Mouse (Mus musculus) megakaryocyte, embryonic 14.5 days (primary cell): ENCODE results near the gene Max. TPM values are rescaled to one million over a fixed set of nuclear protein-coding genes. Genes with fewer than 3 reads are reported as not detected.

Source experiments
- H3K27me3 ChIP-seq: replicated peaks from 2 replicates; pipeline ENCODE3; 2012; ENCODE audit warnings: inconsistent platforms
- H3K36me3 ChIP-seq: replicated peaks from 2 replicates; pipeline ENCODE3; 2012; ENCODE audit warnings: low read length, inconsistent platforms, mixed read lengths
- H3K4me1 ChIP-seq: 2 replicates; pipeline ENCODE4 v1.6.1; 2012; ENCODE audit warnings: inconsistent platforms
- H3K4me3 ChIP-seq: replicated peaks from 2 replicates; pipeline ENCODE3; 2012; ENCODE audit warnings: moderate library complexity, mild to moderate bottlenecking, inconsistent platforms
- H3K9me3 ChIP-seq: 2 replicates; pipeline ENCODE4 v1.6.1; 2012; ENCODE audit warnings: inconsistent platforms
- FLI1 ChIP-seq: IDR thresholded peaks from 2 replicates; pipeline ENCODE4 v1.6.1; 2012; ENCODE audit warnings: low read length, inconsistent platforms, mixed read lengths
- GATA1 ChIP-seq: IDR thresholded peaks from 3 replicates; pipeline ENCODE4 v1.6.1; 2012; ENCODE audit warnings: mixed read lengths, low read length, inconsistent platforms, borderline replicate concordance
- polyA plus RNA-seq: library from polyadenylated mRNA; stranded (reverse); fragments of >175 nt; gene quantifications from 2 replicates; pipeline ENCODE4 v1.2.3, GENCODE M21; 2012; ENCODE audit warnings: low replicate concordance; ENCODE audit not compliant: insufficient read depth

The Max gene
- polyA plus RNA-seq: 114 and 143 TPM in 2 replicates

DNA sequence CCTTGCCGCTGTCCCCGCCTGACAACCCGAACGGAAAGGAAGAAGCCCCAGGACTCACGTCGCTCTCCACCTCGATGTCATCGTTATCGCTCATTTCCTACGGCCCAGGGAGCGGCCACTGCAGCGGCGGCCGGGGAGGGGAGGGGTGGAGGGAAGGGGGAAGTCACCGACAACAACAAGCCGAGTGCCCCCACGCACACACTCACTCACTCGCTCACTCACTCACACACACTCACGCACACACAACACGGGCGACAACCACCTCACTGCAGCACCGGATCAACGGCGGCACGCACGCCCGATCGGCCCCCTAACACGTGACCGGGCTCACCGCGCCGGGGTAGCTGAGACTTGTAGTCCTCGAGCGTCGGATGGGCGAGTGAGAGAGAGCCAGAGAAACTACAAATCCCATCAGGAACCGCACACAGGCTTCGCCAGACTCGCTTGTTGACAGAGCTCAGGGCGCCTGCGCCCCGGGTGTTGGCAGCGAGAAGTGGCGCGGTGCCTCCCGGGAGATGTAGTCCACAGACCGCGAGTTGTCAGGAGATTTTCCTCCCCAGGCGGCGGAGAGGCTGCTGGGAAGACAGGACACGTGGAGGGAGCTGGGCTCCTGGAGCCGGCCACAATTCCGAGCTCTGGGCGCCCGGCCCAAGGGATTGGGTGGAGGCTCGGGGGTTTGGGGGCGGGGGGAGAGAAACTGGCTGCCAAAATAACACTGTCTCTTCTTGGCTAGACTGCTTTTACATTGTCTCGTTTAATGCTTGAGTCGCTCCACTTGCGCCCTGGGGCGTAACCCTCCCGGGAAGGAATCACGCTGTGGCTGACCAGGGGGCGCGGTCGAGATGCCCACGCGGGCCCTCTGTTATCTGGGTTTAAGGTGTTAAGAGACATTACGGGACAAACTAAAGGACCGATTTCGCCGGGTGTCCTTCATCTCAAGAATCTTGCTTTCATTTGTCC, at the start of gene Max:
Gene Max, minus strand, starts transcription at position 270 of the 960 bp plus-strand sequence.
- Histone ChIP-seq H3K4me3 (peak within 1 kb of the TSS; percentile 100), H3K36me3 (peaks cover 31% of the 10 kb centered on the region), H3K27me3 (no peaks in the 10 kb centered on the region), H3K9me3 (no peaks in the 10 kb centered on the region), H3K4me1 (peaks cover 69% of the 10 kb centered on the region)
- no peak for TF ChIP-seq GATA1

DNA sequence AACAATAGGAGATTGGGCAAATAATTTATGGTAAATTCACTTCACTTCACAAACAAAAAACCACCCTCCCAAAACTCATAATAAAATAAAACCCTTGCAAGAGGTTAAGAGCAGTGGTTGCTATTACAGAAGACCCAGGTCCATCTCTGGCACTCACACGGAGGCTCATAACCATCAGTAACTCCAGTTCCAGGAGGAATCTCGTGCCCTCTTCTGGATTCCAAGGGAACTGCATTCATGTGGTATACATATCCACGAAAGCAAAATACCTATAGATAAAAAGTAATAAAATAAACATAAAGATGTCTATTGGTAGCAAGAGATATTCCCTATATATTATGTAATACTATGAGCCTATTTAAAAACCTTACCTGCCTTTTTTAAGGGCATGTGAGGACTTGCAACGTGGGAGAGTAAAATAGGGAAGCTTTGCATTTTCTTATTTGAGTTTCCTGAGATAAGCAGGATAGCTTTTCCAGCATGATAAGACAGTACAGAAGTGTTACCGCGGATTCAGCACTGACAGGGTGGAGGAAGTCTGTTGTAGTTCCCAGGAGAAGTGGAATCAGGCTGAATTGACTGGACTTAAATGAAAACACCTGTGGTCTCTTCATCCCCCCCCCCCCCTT, 49.2 kb upstream of the Max start:
- no peak overlapping the region for H3K4me3 ChIP-seq
- peaks cover 6% of the 10 kb centered on the region; the same call in 1 of the 2 replicates for H3K9me3 ChIP-seq
- H3K36me3 ChIP-seq: peaks cover 13% of the 10 kb centered on the region
- TF ChIP-seq FLI1 (no peak), GATA1 (no peak)
- no peaks in the 10 kb centered on the region for H3K27me3 ChIP-seq
- H3K4me1 ChIP-seq: peaks cover 82% of the 10 kb centered on the region

DNA sequence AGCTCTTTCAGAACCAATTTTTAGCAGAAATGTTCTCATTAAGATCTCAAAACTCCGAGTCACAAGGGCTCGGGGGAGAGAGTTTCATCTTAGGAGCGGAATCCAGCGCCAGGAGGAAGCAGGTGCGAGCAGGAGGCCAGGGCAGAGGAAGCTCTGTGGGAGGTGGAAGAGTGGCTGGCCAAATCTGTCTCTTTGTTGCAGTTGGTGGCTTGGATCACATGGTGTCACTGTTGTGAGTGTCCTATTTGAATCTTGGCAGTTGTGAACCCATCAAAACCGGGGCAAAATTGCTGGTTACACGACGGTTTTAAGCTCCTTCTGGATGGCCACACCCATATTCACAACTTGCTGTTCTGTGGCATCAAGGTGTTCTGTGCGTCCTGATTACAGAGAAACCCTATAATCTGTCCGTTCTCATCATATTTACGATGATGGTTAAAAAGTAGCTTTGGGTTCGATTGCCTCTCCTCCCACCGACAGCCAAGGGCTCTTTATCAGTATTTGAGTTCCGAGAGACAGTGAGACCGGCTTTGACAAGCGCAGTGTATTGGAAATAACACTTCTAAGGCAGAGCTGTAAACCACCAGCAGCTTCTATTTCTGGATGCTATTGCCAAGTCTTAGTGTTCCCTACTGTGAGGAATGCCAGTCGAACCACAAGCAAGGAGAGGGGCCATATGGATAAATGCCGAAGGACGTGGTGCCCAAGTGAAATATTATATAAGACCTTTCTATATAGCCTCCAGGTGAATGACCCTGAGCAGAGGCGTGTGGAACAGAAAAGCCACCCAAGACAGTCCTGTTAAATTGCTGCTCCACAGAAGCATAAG, 47.4 kb upstream of the Max start:
- Histone ChIP-seq H3K27me3 (no peaks in the 10 kb centered on the region), H3K36me3 (peaks cover 7% of the 10 kb centered on the region), H3K4me3 (peak overlapping the region; percentile 69), H3K9me3 (no peaks in the 10 kb centered on the region), H3K4me1 (peaks cover 94% of the 10 kb centered on the region)
- TF ChIP-seq GATA1 (no peak), FLI1 (no peak)

- Histone ChIP-seq H3K9me3 (no peaks in the 10 kb centered on the region), H3K4me1 (peaks cover 98% of the 10 kb centered on the region), H3K27me3 (no peaks in the 10 kb centered on the region), H3K4me3 (no peak overlapping the region), H3K36me3 (no peaks in the 10 kb centered on the region)
- no peak for TF ChIP-seq FLI1
- no peak for TF ChIP-seq GATA1
These were observed 42.9 kb upstream of the Max start for GRCm38 (mm10) chr12:77004893-77005292.

- Histone ChIP-seq H3K9me3 (no peaks in the 10 kb centered on the region), H3K4me3 (peak overlapping the region; percentile 78), H3K36me3 (no peaks in the 10 kb centered on the region), H3K27me3 (no peaks in the 10 kb centered on the region), H3K4me1 (peaks cover 90% of the 10 kb centered on the region)
- TF ChIP-seq FLI1: no peak
- no peak for TF ChIP-seq GATA1
These were observed 40.7 kb upstream of the Max start for GRCm38 (mm10) chr12:77002551-77003228.

DNA sequence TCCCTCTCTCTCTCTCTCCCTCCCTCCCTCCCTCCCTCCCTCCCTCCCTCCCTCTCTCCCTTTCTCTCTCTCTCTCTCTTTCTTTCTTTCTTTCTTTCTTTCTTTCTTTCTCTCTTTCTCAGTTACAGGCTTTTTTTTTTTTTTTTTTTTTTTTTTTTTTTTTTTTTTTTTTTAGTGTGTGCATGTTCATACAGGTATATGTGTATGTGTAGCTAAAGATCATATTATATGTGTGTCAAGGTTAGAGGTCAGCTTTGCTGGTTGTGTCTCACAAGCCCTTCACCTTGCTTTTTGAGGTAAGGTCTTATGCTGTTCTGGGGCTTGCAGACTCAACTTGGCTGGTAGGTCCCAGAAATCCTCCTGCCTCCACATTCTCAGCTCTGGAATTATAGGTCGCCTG, 39.3 kb upstream of the Max start:
- no peaks in the 10 kb centered on the region for H3K36me3 ChIP-seq
- TF ChIP-seq GATA1 (no peak), FLI1 (no peak)
- peaks cover 77% of the 10 kb centered on the region for H3K4me1 ChIP-seq
- no peak overlapping the region for H3K4me3 ChIP-seq
- no peaks in the 10 kb centered on the region for H3K9me3 ChIP-seq
- no peaks in the 10 kb centered on the region for H3K27me3 ChIP-seq

GRCm38 (mm10) chr12:77000705-77001284, 38.8 kb upstream of the Max start:
- no peaks in the 10 kb centered on the region for H3K9me3 ChIP-seq
- H3K4me1 ChIP-seq: peaks cover 72% of the 10 kb centered on the region
- H3K36me3 ChIP-seq: no peaks in the 10 kb centered on the region
- H3K4me3 ChIP-seq: no peak overlapping the region
- no peaks in the 10 kb centered on the region for H3K27me3 ChIP-seq
- no peak for TF ChIP-seq GATA1
- TF ChIP-seq FLI1: no peak

- no peaks in the 10 kb centered on the region for H3K36me3 ChIP-seq
- H3K4me1 ChIP-seq: peaks cover 66% of the 10 kb centered on the region
- H3K4me3 ChIP-seq: no peak overlapping the region
- no peaks in the 10 kb centered on the region for H3K9me3 ChIP-seq
- no peaks in the 10 kb centered on the region for H3K27me3 ChIP-seq
- TF ChIP-seq GATA1 (no peak), FLI1 (no peak)
These were observed 38.2 kb upstream of the Max start for GRCm38 (mm10) chr12:77000096-77000704.
